Mouse (Mus musculus) ES-E14 (cell line): ENCODE results near the gene Dlg2. TPM values are rescaled to one million over a fixed set of nuclear protein-coding genes. Genes with fewer than 3 reads are reported as not detected.

Experiments used
- DNase-seq: peaks from one replicate; pipeline ENCODE4 v3.0.0-alpha.2; 2013; ENCODE audit warnings: low read depth, low spot score
- H3K27ac ChIP-seq: 2 replicates; pipeline ENCODE4 v1.5.1; 2012; ENCODE audit warnings: low read depth, mild to moderate bottlenecking, low read length, moderate library complexity, mixed read lengths; ENCODE audit not compliant: poor library complexity, insufficient read depth, severe bottlenecking
- H3K36me3 ChIP-seq: 2 replicates; pipeline ENCODE4 v1.6.1; 2012; ENCODE audit warnings: mild to moderate bottlenecking, low read length, moderate library complexity, mixed read lengths; ENCODE audit not compliant: control insufficient read depth, poor library complexity, insufficient read depth, severe bottlenecking
- H3K4me1 ChIP-seq, 2 experiments: fragments of 150-350 bp in 1 of 2; sonication (generic) in 1 of 2; 2 replicates each; pipeline ENCODE4 v1.6.1; 2012; ENCODE audit warnings: low read length in 2 of 2, mild to moderate bottlenecking in 1 of 2, mixed read lengths in 1 of 2; ENCODE audit not compliant: control insufficient read depth in 2 of 2, insufficient read depth in 2 of 2, poor library complexity in 1 of 2
- H3K4me3 ChIP-seq, 2 experiments: fragments of 150-350 bp in 1 of 2; sonication (generic) in 1 of 2; 2 replicates each; pipeline ENCODE4 v1.5.1; 2012; ENCODE audit warnings: low read length in 2 of 2, low read depth in 1 of 2, mild to moderate bottlenecking in 1 of 2, mixed read lengths in 1 of 2; ENCODE audit not compliant: insufficient read depth in 1 of 2, poor library complexity in 1 of 2, severe bottlenecking in 1 of 2
- H3K9ac ChIP-seq: 2 replicates; pipeline ENCODE4 v1.6.1; 2012; ENCODE audit warnings: low read depth, mild to moderate bottlenecking, low read length, mixed read lengths; ENCODE audit not compliant: poor library complexity, insufficient read depth, severe bottlenecking
- H3K9me3 ChIP-seq: fragments of 150-350 bp; sonication (generic); 2 replicates; pipeline ENCODE4 v1.6.1; 2012; ENCODE audit warnings: low read depth, mild to moderate bottlenecking, low read length; ENCODE audit not compliant: control insufficient read depth, insufficient read depth
- CHD2 ChIP-seq: IDR thresholded peaks from 2 replicates; pipeline ENCODE4 v1.6.1; 2014; ENCODE audit warnings: mild to moderate bottlenecking, low read depth, low read length, inconsistent platforms
- HCFC1 ChIP-seq: IDR thresholded peaks from 2 replicates; pipeline ENCODE4 v1.6.1; 2012; ENCODE audit warnings: low read length, inconsistent platforms, borderline replicate concordance; ENCODE audit not compliant: insufficient read depth
- MAFK ChIP-seq: IDR thresholded peaks from 2 replicates; pipeline ENCODE4 v1.6.1; 2014; ENCODE audit warnings: mild to moderate bottlenecking, low read depth, low read length, inconsistent platforms; ENCODE audit not compliant: insufficient read depth
- ZC3H11A ChIP-seq: IDR thresholded peaks from 2 replicates; pipeline ENCODE4 v1.6.1; 2012; ENCODE audit warnings: low read depth, mild to moderate bottlenecking, inconsistent platforms, low read length, borderline replicate concordance
- ZNF384 ChIP-seq: IDR thresholded peaks from 2 replicates; pipeline ENCODE4 v1.6.1; 2012; ENCODE audit warnings: low read depth, low read length, inconsistent platforms
- in situ Hi-C, 2 experiments: fragments of 600-800 bp; cut with MboI; formaldehyde crosslinking; loops; one replicate each; pipeline ENCODE4 v1.15.1; 2025; ENCODE audit warnings: low sequenced_read_pairs in 2 of 2, inconsistent platforms in 1 of 2; ENCODE audit not compliant: unreplicated experiment in 2 of 2
- total RNA-seq: library from RNA; depleted of rRNA; stranded (reverse); fragments of 300-350 nt; gene quantifications from 2 replicates; pipeline ENCODE4 v1.2.3, GENCODE M21; 2012

The Dlg2 gene
- total RNA-seq, 1 experiment, result 0.13 TPM

DNA sequence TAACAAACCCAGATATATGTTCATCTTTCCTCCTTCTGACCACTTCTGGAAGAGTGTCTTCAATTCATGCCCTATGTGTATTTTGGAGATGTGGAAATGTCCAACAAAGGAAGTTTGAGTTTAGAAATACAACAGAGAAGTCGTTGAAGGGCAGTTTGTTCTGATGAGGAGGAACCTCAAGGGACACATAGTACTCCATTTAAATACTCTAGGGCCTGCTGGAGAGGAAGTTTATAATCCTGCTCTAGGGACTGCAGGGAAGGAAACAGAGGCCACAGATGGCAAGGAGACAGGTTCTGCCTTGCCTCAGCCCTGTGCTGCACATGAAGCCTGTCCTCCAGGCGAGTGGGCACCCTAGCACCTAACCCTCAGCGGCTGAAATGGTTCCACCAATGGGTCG, 1965.6 kb downstream of the Dlg2 start:
- Histone ChIP-seq H3K27ac (no peak overlapping the region), H3K36me3 (no peaks in the 10 kb centered on the region), H3K9me3 (no peaks in the 10 kb centered on the region), H3K4me3 (no peak overlapping the region), H3K4me1 (no peaks in the 10 kb centered on the region), H3K9ac (no peak overlapping the region)
- DNase-seq, result no peak
- in situ Hi-C loops, result no loop called here
- no peak for TF ChIP-seq ZC3H11A
- no peak for TF ChIP-seq MAFK
- no peak for TF ChIP-seq ZNF384
- TF ChIP-seq CHD2, result no peak
- no peak for TF ChIP-seq HCFC1

GRCm38 (mm10) chr7:92447938-92448337, 1971.5 kb downstream of the Dlg2 start:
- Histone ChIP-seq H3K4me3 (no peak overlapping the region), H3K27ac (no peak overlapping the region), H3K36me3 (no peaks in the 10 kb centered on the region), H3K9ac (no peak overlapping the region), H3K9me3 (no peaks in the 10 kb centered on the region), H3K4me1 (no peaks in the 10 kb centered on the region)
- TF ChIP-seq ZC3H11A, result no peak
- no peak for DNase-seq
- in situ Hi-C loops, result no loop called here

- H3K9me3 ChIP-seq, result no peaks in the 10 kb centered on the region
- H3K4me1 ChIP-seq, result no peaks in the 10 kb centered on the region
- TF ChIP-seq ZNF384 (no peak), CHD2 (no peak), MAFK (no peak), ZC3H11A (no peak), HCFC1 (no peak)
- H3K9ac ChIP-seq, result no peak overlapping the region
- in situ Hi-C loops, result no loop called here
- H3K4me3 ChIP-seq, result no peak overlapping the region
- H3K27ac ChIP-seq, result no peak overlapping the region
- H3K36me3 ChIP-seq, result no peaks in the 10 kb centered on the region
- DNase-seq, result no peak
Measured at GRCm38 (mm10) chr7:92448782-92449575, 1972.5 kb downstream of the Dlg2 start.

- Histone ChIP-seq H3K36me3 (no peaks in the 10 kb centered on the region), H3K9ac (no peak overlapping the region), H3K9me3 (no peaks in the 10 kb centered on the region), H3K4me3 (no peak overlapping the region), H3K27ac (no peak overlapping the region), H3K4me1 (no peaks in the 10 kb centered on the region)
- no peak for TF ChIP-seq MAFK
- in situ Hi-C loops, result no loop called here
- DNase-seq, result no peak
Measured at GRCm38 (mm10) chr7:92454176-92454575, 1977.7 kb downstream of the Dlg2 start.

DNA sequence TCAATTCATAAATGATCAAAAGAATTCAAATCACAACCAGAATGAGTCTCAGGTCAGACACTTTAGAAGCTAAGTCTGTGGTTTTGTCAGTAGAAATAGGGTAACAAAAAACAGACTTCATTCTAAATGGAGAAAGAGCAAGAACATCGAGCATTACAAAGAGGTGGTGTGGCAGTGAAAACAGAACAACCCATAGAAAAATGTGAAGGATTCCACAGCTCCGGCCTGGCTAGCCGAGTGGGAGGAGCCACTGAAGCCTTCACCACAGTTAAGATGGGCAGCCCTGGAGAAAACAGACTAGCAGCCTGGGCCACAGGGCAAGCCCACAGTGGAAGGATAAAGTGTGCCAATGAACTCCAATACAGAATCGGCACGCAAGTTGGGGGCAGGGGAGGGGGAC, 1979.5 kb downstream of the Dlg2 start:
- Histone ChIP-seq H3K27ac (no peak overlapping the region), H3K36me3 (no peaks in the 10 kb centered on the region), H3K4me3 (no peak overlapping the region), H3K4me1 (no peaks in the 10 kb centered on the region), H3K9me3 (no peaks in the 10 kb centered on the region), H3K9ac (no peak overlapping the region)
- in situ Hi-C loops, result no loop called here
- TF ChIP-seq MAFK (no peak), CHD2 (no peak), ZNF384 (no peak), HCFC1 (no peak), ZC3H11A (no peak)
- DNase-seq, result no peak
